Mouse (Mus musculus): Measurements from ENCODE around the gene Zfp128. TPM values are rescaled to one million over a fixed set of nuclear protein-coding genes. Genes with fewer than 3 reads are reported as not detected.
"Not testable (repeated sequence)": the region's sequence is repeated elsewhere in the genome, so short reads cannot be mapped to it uniquely, and the experiment has no call there.

Gene Zfp128
- total RNA-seq (2021) = 1 to 10 TPM; 3.2 to 4.0 TPM

DNA sequence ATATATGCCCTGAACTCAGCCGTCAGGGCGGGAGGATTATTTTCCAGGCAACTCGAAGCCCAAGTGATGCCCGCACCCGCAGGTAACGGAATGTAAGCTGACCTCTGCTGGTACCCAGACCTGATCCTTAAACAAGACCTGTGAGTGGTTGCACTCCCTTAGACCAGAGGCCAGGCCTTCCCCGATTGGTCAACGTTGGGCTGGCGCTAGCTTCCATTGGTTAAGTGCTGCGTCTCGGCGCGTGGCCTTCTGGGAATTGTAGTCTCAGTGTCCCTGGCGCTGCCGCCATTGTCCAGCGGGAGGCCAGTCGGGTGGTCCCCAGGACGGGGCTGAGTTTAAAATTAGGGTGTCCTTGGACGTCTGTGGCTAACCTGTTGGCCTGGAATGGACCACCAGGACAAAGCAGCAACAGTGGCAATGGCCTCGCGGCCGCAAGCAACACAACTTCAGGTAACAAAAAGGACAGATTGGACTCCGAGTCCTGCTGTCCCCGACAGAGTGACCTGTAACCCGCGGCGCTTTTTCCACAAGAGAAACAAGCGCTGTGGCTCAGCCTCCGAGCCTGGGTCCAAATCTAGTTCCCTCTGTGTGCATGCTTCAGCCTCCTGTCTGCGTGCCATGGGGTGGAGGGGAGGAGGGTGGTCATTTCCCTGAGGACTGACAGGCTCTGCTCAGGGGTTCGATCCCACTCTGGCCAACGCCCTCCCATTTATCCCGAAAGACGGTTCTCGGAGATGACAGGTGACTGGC is at the start of gene Zfp128:
Zfp128 (plus strand) TSS at position 267 of the 750 bp plus-strand sequence.
- peak; percentile 91 for DNase-seq (ENCODE audit: low spot score)
- intact Hi-C loops (cut with DNase I) = loop anchor here (5.0 kb wide), 1 partner anchor 44 kb away; no protein-coding TSS in a partner anchor

DNA sequence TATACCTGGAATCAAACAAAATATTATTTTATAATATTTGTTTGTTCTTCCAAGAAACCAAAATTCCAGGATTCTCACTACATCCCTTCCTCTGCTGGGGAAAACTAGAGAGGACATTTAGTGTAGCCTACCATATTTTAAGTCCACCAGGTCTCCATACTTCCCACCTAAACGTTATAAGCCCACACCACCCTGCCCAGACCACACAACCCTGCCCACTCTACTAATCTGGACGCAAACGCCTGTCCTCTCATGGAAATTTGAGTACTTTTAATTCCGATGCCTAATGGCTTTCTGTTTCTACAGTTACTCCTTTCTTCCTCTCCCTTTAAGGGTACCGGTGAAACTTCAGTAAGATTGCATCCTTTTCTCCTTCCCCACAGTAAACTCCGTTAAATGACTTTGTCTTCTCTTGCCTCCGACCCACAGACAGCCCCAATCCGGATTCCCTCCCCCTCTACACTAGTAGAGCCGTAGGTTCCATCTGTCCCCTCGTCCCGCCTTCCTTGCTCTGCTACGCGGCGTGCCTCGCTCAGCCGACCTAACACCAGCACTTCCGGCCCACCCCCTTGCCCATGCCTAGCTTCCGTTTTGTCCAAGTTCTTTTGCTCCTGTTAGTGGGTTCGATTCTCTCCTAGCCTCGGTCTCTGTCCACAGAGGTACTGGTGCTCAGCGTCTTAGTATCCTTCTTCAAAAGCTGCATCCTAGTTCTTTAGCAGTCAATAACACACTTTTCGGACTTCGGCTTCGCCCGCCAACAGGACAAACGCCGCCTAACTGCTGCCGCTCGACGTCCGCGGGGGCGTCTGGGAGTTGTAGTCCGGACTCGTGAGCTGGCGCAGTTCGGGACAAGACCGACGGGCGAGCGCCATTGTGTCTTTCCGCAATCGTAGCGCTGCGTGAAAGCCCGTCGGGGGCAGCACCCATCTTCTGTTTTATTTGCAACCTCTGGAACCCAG is 46.5 kb upstream of the Zfp128 start, which contains the start of gene Zfp110:
Zfp110 (plus strand) TSS at position 600 of the 959 bp plus-strand sequence.
- intact Hi-C loops (cut with DNase I) = loop anchor here (2.0 to 5.0 kb wide), 3 partner anchors 16 to 357 kb away; partner anchors contain the start of genes Zfp128, Zfp329 and Zfp606
- peak; percentile 84 for DNase-seq (ENCODE audit: low spot score)

DNA sequence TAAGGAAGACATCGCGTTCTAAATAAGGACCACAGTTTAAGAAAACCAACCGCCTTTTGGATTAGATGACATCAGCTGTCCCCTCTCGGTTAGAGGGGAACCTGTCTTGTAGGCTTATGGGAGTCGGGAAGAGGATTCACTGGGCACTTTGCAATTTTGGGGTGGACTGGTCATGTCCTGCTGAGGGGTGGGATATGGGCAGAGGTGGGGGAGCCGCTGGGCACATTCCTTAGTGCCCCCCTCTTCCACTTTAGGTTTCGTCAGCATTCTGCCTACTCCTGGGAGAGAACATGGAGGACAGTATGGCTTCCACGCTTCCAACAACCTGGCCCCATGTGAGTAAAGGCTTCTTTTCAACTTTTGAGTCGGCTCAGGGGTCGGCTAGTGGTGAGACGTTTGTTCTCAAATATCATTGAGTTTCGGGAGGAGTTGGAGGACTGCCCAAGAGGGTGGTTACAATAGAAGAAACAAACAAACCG is 45.7 kb upstream of the Zfp128 start:
- intact Hi-C loops (cut with DNase I) = loop anchor here (2.0 to 5.0 kb wide), 2 partner anchors 16 to 47 kb away; partner anchors contain the start of genes Zfp128 and Zfp329
- DNase-seq (ENCODE audit: low spot score) = no peak

DNA sequence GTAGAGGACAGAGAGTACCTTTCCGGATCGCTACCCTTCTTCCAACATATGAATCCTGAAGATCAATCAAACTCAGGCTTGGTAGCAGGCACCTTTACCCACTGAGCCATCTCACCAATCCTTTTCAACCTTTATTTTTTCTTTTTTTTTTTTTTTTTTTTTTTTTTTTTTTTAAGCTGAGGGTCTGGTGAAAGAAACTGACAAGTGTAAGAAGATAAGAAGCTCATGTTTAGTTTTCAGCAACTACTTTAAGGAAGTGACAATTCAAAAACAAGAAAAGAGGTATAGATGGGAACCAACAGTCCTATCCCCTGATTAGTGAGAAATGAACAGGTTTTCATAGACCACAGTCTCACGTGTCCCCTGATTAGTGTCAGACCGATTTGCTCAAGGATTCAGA is 45.2 kb upstream of the Zfp128 start:
- intact Hi-C loops (cut with DNase I) = loop anchor here (2.0 to 5.0 kb wide), 2 partner anchors 17 to 47 kb away; partner anchors contain the start of genes Zfp128 and Zfp329
- no peak for DNase-seq (ENCODE audit: low spot score)

DNA sequence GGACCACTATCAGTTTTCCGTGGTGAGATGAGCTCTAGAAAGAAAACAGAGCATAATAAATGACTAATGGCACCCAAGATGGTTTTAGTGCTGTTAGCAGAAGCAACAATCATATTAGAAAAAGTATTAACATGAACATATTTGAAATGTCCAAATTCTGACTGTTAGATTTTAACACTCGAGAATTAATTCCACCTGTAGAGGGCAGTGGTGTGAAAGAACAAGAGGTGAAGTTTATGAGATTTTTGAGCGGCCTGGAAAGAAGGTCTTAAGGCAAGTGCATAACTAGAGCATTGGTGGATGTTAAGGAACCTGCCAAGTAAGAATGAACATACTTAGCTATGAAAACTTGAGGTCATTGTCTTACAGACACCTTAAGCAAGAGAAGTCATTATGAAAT is 6.7 kb upstream of the Zfp128 start:
- DNase-seq (ENCODE audit: low spot score) = no peak
- intact Hi-C loops (cut with DNase I) = no loop called here

DNA sequence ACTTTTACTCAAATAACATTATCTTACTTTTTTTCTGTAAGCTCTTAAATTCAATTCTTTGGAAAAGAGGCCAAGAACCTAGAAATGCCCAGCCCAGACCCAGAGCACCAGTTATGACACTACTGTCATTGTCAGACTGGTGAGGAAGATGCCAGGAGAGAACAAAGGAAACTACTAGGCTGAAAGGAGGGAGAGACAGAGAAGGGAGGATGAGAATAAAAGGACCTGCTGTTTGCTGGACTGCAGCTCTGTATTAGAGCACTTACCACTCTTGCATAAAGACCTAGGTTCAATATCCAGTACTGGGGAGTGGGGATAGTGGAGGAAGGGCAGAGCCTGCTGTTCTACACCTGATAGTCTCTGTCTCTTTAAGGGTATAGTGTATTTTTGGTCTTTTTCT is 941 bp upstream of the Zfp128 start:
- no peak for DNase-seq (ENCODE audit: low spot score)
- intact Hi-C loops (cut with DNase I) = loop anchor here (5.0 kb wide), 1 partner anchor 43 kb away; no protein-coding TSS in a partner anchor

DNA sequence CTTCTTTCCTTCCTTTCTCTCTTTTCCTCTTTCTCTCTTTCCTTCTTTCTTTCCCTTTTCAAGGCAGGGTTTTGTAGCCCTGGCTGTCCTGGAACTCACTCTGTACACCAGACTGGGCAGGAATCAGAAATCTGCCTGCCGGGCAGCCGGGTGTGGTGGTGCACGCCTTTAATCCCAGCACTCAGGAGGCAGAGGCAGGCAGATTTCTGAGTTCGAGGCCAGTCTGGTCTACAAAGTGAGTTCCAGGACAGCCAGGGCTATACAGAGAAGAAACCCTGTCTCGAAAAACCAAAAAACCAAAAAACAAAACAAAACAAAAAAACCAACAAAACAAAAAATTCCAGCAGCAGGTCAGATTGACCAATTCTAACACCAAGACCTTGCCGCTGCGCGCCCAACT is 480 bp upstream of the Zfp128 start:
- not testable (repeated sequence) for DNase-seq (ENCODE audit: low spot score)
- intact Hi-C loops (cut with DNase I) = loop anchor here (5.0 kb wide), 1 partner anchor 43 kb away; no protein-coding TSS in a partner anchor

DNA sequence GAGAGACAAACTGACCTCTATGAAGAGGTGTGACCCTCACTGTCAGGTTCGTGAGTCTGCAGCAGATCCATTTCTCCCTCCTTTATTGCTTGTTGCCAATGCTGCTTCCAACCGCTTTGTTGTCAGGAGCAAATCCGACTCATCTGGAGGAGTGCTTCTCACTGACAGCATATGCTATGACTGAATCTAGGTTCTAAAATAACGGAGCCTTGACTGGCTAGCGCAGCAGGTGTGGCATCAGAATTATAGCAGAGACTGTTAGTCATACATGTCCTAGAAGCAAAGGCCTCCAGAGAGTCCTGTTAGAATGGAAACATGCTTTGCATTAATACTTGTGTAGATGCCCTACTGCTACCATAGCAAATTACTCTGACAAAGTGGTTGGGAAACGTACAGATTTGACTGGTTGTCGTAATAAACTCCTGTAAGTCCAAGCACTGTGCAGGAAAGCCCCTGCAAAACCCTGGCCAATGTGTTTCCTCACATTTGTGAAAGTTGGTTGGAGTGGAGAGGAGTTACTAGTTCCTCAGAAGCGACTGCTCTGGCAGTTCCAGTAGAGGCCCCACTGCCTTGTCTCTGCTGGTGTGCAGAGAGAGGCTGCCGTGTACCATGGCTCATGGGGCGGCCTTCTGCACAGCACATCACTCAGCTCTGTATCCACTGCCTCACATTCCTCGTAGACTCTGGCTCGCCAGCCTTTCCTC is 5.7 kb downstream of the Zfp128 start:
- intact Hi-C loops (cut with DNase I) = no loop called here

DNA sequence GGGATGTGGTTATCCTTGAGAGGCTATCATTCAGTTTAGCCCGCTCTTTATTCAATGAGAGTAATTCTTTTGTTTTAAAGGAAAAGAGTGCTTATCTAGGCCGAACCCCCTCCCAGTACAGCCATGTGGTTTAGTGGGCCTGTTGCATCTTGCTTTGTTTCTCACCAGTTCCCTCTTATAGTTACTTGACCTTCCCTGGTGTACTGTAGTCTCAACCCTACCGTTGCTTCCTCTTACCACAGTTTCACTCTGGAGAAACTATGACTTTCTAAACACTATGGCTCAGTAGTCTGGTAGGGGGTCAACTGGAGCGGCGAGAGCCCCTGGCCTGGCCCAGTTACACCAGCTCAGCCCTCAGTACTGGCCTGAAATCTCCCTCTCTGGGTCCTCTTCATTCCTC is 6.6 kb downstream of the Zfp128 start:
- DNase-seq (ENCODE audit: low spot score) = no peak
- intact Hi-C loops (cut with DNase I) = no loop called here

More for the DNA sequence above, 5.7 kb downstream of the Zfp128 start:
- no peak for DNase-seq (ENCODE audit: low spot score)

DNA sequence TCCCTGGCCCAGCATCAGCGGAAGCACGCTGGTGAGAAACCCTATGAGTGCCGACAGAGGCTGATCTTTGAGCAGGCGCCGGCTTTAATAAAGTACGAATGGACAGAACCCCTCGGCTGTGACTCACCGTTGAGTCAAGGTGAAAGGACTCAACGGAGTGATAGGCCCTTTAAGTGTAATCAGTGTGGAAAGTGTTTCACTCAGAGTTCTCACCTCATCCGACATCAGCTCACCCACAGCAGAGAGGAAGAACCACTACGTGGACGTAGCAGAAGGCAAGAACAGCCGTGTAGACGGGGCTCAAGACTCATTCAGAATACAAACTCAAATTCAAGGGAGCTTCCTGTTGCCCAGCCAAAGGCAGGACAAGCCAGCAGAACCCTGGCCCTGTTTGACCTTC is 10.0 kb downstream of the Zfp128 start:
- intact Hi-C loops (cut with DNase I) = no loop called here
- no peak for DNase-seq (ENCODE audit: low spot score)

DNA sequence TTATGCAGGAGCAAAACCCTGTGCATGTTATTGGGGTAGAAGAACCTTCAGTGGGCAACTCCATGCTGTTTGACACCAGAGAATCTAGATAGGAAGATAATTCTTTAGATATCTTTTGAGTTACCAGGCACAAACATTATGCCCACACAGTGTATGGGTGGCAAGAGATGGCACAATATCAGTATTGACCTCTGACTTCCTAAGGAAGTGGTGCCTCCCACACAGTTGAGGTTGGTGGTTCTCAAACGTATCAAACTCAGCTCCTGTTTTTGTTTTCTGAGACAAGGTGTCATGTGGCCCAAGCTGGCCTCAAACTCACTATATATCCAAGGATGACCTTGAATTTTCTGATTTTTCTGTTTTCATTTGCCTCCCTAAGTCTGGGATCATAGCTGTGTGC is 10.4 kb downstream of the Zfp128 start:
- intact Hi-C loops (cut with DNase I) = no loop called here

DNA sequence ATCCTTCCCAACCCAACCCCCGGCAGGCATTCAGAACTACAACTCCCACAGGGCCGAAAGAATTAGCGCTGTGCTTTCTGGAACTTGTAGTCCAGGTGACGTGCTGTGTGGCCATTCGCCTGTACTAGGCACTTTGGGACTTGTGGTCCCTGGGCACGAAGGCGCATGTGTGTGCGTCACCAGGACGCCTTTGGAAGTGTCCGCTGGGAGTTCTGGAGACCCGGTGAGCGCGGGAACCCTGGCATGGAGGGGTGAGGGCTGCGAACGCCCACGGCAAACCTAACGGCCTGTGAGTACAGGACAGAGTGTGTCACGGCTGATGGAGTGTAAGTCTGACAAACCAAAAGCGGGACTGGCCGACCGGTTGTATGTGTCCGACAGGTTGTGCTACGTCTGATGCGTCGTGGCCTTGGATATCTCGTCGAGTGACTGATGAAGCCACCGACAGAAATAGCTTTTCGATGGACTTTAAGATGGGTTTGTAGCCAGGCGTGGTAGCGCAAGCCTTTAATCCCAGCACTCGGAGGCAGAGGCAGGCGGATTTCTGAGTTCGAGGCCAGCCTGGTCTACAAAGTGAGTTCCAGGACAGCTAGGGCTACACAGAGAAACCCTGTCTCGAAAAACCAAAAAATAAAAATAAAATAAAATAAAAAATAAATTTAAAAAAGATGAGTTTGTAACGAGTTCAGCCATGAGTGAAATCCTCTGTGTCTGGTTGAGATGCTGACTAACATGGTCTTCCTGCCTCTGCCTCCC is 16.9 kb downstream of the Zfp128 start, which contains the start of gene Zscan22:
Zscan22 (plus strand) TSS at position 161 of the 756 bp plus-strand sequence.
- intact Hi-C loops (cut with DNase I) = loop anchor here (2.0 to 5.0 kb wide), 2 partner anchors 15 to 379 kb away; partner anchors contain the start of genes Lig1 and Zswim9
- peak; percentile 85 for DNase-seq (ENCODE audit: low spot score)

More for the DNA sequence above, 10.4 kb downstream of the Zfp128 start:
- DNase-seq (ENCODE audit: low spot score) = no peak

DNA sequence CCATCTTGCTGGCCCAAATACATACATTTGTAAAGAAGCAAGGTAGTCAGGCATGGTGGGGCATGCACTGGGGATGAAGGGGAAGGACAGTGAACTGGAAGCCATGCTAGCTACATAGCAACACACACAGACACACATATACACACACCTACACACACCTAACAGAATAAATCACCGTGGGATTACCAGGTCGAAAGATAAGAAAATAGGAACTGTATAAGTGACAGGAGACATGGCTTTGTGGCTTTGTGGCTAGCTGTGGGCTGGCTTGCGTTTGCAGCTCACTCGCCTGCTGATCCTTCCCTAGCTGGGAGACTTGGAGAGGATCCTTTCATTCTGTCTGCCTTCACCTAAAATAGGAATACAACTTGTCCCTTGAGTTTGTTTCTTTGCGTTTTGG is 20.5 kb downstream of the Zfp128 start:
- DNase-seq (ENCODE audit: low spot score) = no peak
- intact Hi-C loops (cut with DNase I) = no loop called here

DNA sequence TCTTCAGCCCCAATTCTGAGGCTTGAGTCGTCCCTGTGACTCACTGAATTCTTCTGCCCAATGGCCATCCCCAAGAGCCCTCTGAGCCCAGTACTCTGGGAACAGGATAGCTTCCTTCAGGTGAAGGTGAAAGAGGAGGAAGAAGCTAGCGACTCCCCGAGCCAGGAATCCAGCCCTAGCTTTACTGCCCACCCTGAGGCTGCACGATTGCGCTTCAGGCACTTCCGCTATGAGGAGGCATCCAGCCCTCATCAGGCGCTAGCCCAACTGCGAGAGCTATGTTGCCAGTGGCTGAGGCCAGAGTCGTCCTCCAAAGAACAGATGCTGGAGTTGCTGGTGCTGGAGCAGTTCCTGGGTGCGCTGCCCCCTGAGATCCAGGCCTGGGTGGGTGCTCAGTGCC is 22.6 kb downstream of the Zfp128 start:
- DNase-seq (ENCODE audit: low spot score) = no peak
- intact Hi-C loops (cut with DNase I) = no loop called here

DNA sequence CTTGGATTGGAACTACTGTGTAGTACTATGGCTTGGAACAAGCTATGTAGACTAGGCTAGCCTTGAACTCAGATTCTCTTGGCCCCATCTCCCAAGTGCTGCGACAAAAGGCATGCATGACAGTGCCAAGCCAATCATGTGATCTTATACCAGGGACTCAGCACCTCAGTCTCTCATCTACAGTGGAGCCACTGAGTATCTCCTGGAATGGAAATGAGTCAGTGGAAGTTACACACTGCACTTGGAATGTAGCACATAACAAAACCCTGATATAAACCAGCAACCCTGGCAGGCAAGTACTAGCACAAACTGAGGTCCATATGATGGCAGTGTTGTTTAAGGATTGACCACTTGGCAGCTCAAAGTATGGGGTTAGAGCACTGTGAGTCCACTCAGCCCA is 24.2 kb downstream of the Zfp128 start:
- intact Hi-C loops (cut with DNase I) = loop anchor here (5.0 kb wide), 1 partner anchor 87 kb away; no protein-coding TSS in a partner anchor
- no peak for DNase-seq (ENCODE audit: low spot score)

DNA sequence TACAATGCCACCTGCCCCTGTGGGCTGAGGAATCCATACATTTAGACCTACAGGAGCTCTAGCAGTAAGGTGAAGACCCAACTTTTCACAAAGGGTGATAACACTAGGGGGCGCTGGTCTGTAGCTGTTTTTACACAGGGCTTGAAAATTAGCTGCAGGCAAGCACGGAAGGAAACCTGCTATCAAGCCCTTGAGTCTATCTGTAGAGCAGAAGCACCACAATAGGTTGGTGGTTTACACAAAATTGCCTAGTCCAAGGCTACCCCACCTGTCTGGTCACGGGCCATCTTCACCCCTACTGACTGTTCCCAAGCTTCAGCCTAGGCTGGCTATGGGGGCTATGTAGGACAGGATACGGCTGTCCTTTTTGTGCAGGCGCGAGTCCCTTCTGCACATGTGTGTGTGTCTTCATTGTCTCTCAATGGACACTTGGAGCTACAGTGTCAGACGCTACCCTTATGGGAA is 28.6 kb downstream of the Zfp128 start:
- intact Hi-C loops (cut with DNase I) = loop anchor here (2.0 to 5.0 kb wide), 3 partner anchors 83 to 137 kb away; no protein-coding TSS in a partner anchor
- DNase-seq (ENCODE audit: low spot score) = peak; percentile 36

DNA sequence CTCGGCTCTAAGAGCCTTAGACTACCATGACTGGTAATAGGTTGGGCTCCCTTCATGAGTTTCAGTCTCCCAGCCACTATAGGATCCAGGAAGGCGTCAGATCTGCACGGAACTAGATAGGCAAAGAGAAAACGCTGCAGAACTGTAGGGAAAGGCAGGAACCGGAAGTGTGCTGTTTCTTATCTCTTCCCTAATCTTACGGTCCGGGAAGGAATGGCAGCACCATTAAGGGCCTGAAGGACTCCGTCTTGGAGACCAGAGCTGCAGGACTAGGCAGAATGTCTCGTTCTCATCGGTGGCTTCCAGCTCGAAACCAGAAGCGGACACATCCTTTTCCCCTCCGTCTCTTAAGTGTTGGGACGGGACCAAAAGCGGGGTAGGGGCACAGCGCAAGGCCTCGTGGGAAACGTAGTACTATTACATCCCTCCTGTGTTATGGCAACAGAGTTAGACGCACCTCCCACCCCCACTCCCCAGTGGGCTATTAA is 29.2 kb downstream of the Zfp128 start:
- DNase-seq (ENCODE audit: low spot score) = peak; percentile 24
- intact Hi-C loops (cut with DNase I) = loop anchor here (5.0 kb wide), 1 partner anchor 37 kb away; no protein-coding TSS in a partner anchor

DNA sequence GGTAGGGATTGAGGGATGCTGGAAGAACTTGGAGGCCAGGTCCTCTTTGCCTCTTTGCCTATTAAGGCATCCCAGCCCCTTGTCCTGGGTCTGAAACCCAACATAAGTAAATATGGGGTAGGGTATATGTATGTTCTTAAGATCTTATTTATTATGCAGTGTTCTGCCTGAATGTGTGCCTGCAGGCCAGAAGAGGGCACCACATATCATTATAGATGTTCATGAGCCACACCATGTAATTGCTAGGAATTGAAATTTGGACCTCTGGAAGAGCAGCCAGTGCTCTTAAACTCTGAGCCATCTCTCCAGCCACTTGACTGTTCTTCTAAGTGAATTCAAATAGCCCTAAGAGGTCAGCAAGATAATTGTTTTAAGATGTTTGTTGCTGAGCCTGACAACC is 32.6 kb downstream of the Zfp128 start:
- no peak for DNase-seq (ENCODE audit: low spot score)
- intact Hi-C loops (cut with DNase I) = loop anchor here (5.0 kb wide), 1 partner anchor 34 kb away; no protein-coding TSS in a partner anchor
